Mouse (Mus musculus) stomach, embryonic 14.5 days (tissue): Measurements from ENCODE around the gene Tmem52b. TPM values are rescaled to one million over a fixed set of nuclear protein-coding genes. Genes with fewer than 3 reads are reported as not detected.
"Not testable (repeated sequence)": the region's sequence is repeated elsewhere in the genome, so short reads cannot be mapped to it uniquely, and the experiment has no call there.

Experiments used
- ATAC-seq: fragments of 200-750 bp; cut with Nextera tagmentation; 2 replicates; pipeline ENCODE4 v1.8.0; 2017; ENCODE audit warnings: low read depth, moderate TSS enrichment; ENCODE audit not compliant: insufficient number of reproducible peaks, insufficient read depth, low FRiP score
- H3K27ac ChIP-seq: fragments of 300-500 bp; sonication (generic); 2 replicates; pipeline ENCODE4 v1.5.1; 2014; ENCODE audit warnings: mild to moderate bottlenecking, low read length, moderate library complexity, mixed read lengths
- H3K27me3 ChIP-seq: fragments of 300-500 bp; sonication (generic); 2 replicates; pipeline ENCODE4 v1.6.1; 2014; ENCODE audit warnings: low read length, control low read depth, mixed read lengths; ENCODE audit not compliant: control insufficient read depth, insufficient read depth
- H3K36me3 ChIP-seq: fragments of 300-500 bp; sonication (generic); 2 replicates; pipeline ENCODE4 v1.6.1; 2014; ENCODE audit warnings: mild to moderate bottlenecking, control low read depth, low read length, moderate library complexity, mixed read lengths; ENCODE audit not compliant: control insufficient read depth, insufficient read depth
- H3K4me1 ChIP-seq: fragments of 300-500 bp; sonication (generic); 2 replicates; pipeline ENCODE4 v1.6.1; 2014; ENCODE audit warnings: low read length, control low read depth, mixed read lengths; ENCODE audit not compliant: control insufficient read depth, insufficient read depth
- H3K4me2 ChIP-seq: fragments of 300-500 bp; sonication (generic); replicated peaks from 2 replicates; pipeline ENCODE4 v1.6.1; 2014; ENCODE audit warnings: low read depth, low read length, control low read depth
- H3K4me3 ChIP-seq: fragments of 300-500 bp; sonication (generic); 2 replicates; pipeline ENCODE4 v1.5.1; 2014; ENCODE audit warnings: low read depth, low read length, control low read depth
- H3K9ac ChIP-seq: fragments of 300-500 bp; sonication (generic); replicated peaks from 2 replicates; pipeline ENCODE4 v1.6.1; 2014; ENCODE audit warnings: low read depth, mild to moderate bottlenecking, control low read depth, low read length, moderate library complexity, mixed read lengths
- H3K9me3 ChIP-seq: fragments of 300-500 bp; sonication (generic); 2 replicates; pipeline ENCODE4 v1.6.1; 2016; ENCODE audit warnings: low read depth, low read length, control low read depth; ENCODE audit not compliant: control insufficient read depth
- WGBS: fragments of 180-500 bp; shearing (Covaris S2); extraction: QIAGEN DNeasy Blood & Tissue Kit; methylation state at CpG from one replicate; pipeline ENCODE4 v1.1.7; 2014; 5-methylcytosine and 5-hydroxymethylcytosine counted together
- polyA plus RNA-seq: library from polyadenylated mRNA; unstranded; fragments of >200 nt; fragmentation: Nextera tagmentation; extraction: Ambion mirVana; gene quantifications from 2 replicates; pipeline ENCODE4 v1.2.1, GENCODE M21; 2014

Tmem52b gene
- not detected in 2 replicates for polyA plus RNA-seq

- H3K4me2 ChIP-seq: no peak within 1 kb of the TSS
Observed at GRCm38 (mm10) chr6:129512367-129512766, at the start of gene Tmem52b. Gene Tmem52b, plus strand, starts transcription at chr6:129512555.

GRCm38 (mm10) chr6:129471386-129471785, 41.0 kb upstream of the Tmem52b start:
- ATAC-seq: no peak
- no peaks in the 10 kb centered on the region for H3K27me3 ChIP-seq
- H3K9me3 ChIP-seq: no peaks in the 10 kb centered on the region
- H3K36me3 ChIP-seq: no peaks in the 10 kb centered on the region
- H3K4me1 ChIP-seq: no peaks in the 10 kb centered on the region
- 89% methylated on average over 6 of the region's 6 CpGs for WGBS
- no peak overlapping the region for H3K27ac ChIP-seq
- no peak overlapping the region for H3K9ac ChIP-seq
- H3K4me3 ChIP-seq: no peak overlapping the region
- no peak overlapping the region for H3K4me2 ChIP-seq

More at GRCm38 (mm10) chr6:129512367-129512766, at the start of gene Tmem52b:
- H3K9me3 ChIP-seq: no peaks in the 10 kb centered on the region
- H3K9ac ChIP-seq: no peak within 1 kb of the TSS
- no peak within 1 kb of the TSS for H3K4me3 ChIP-seq
- peak within 1 kb of the TSS; percentile 84; the same call in 1 of the 2 replicates for H3K27ac ChIP-seq
- whole genome bisulfite sequencing: 71% methylated on average over 3 of the region's 3 CpGs
- H3K27me3 ChIP-seq: no peaks in the 10 kb centered on the region
- H3K4me1 ChIP-seq: peaks cover 16% of the 10 kb centered on the region
- no peak for ATAC-seq
- H3K36me3 ChIP-seq: no peaks in the 10 kb centered on the region

GRCm38 (mm10) chr6:129472627-129473026, 39.7 kb upstream of the Tmem52b start:
- H3K36me3 ChIP-seq: no peaks in the 10 kb centered on the region
- no peak for ATAC-seq
- 83% methylated on average over 5 of the region's 5 CpGs for WGBS

GRCm38 (mm10) chr6:129476404-129477126, 35.8 kb upstream of the Tmem52b start:
- Histone ChIP-seq H3K27me3 (no peaks in the 10 kb centered on the region), H3K9me3 (no peaks in the 10 kb centered on the region), H3K36me3 (no peaks in the 10 kb centered on the region), H3K4me2 (no peak overlapping the region), H3K4me1 (no peaks in the 10 kb centered on the region), H3K27ac (no peak overlapping the region), H3K4me3 (no peak overlapping the region), H3K9ac (no peak overlapping the region)
- WGBS: 32% methylated on average over 13 of the region's 13 CpGs
- no peak for ATAC-seq

More at GRCm38 (mm10) chr6:129472627-129473026, 39.7 kb upstream of the Tmem52b start:
- Histone ChIP-seq H3K27me3 (no peaks in the 10 kb centered on the region), H3K4me1 (no peaks in the 10 kb centered on the region), H3K9ac (no peak overlapping the region), H3K4me2 (no peak overlapping the region), H3K27ac (no peak overlapping the region), H3K4me3 (no peak overlapping the region), H3K9me3 (no peaks in the 10 kb centered on the region)

- Histone ChIP-seq H3K27me3 (no peaks in the 10 kb centered on the region), H3K27ac (no peak overlapping the region), H3K9me3 (no peaks in the 10 kb centered on the region), H3K9ac (no peak overlapping the region), H3K4me3 (no peak overlapping the region), H3K36me3 (no peaks in the 10 kb centered on the region), H3K4me1 (no peaks in the 10 kb centered on the region), H3K4me2 (no peak overlapping the region)
- 60% methylated on average over 8 of the region's 8 CpGs for WGBS
- no peak for ATAC-seq
Observed at GRCm38 (mm10) chr6:129480089-129480958, 32.0 kb upstream of the Tmem52b start.

GRCm38 (mm10) chr6:129494924-129495323, 17.4 kb upstream of the Tmem52b start:
- Histone ChIP-seq H3K9me3 (no peaks in the 10 kb centered on the region), H3K27me3 (no peaks in the 10 kb centered on the region), H3K4me2 (no peak overlapping the region), H3K27ac (no peak overlapping the region), H3K4me3 (no peak overlapping the region), H3K9ac (no peak overlapping the region), H3K36me3 (no peaks in the 10 kb centered on the region), H3K4me1 (no peaks in the 10 kb centered on the region)
- 82% methylated on average over 4 of the region's 4 CpGs for WGBS
- no peak for ATAC-seq

GRCm38 (mm10) chr6:129497345-129498218, 14.8 kb upstream of the Tmem52b start:
- H3K27me3 ChIP-seq: no peaks in the 10 kb centered on the region
- H3K4me2 ChIP-seq: no peak overlapping the region
- H3K4me3 ChIP-seq: no peak overlapping the region
- no peaks in the 10 kb centered on the region for H3K4me1 ChIP-seq
- no peak for ATAC-seq
- no peak overlapping the region for H3K9ac ChIP-seq
- no peaks in the 10 kb centered on the region for H3K9me3 ChIP-seq
- whole genome bisulfite sequencing: 81% methylated on average over 3 of the region's 3 CpGs
- H3K27ac ChIP-seq: no peak overlapping the region
- H3K36me3 ChIP-seq: no peaks in the 10 kb centered on the region

GRCm38 (mm10) chr6:129499516-129499915, 12.8 kb upstream of the Tmem52b start:
- H3K27ac ChIP-seq, H3K4me1 ChIP-seq, H3K4me2 ChIP-seq, H3K9me3 ChIP-seq, ATAC-seq, H3K27me3 ChIP-seq, H3K9ac ChIP-seq, H3K4me3 ChIP-seq, H3K36me3 ChIP-seq: not testable (repeated sequence)
- WGBS: 79% methylated on average over 1 of the region's 1 CpGs
